Mouse (Mus musculus): ENCODE results near the gene Cenpb. TPM values are rescaled to one million over a fixed set of nuclear protein-coding genes. Genes with fewer than 3 reads are reported as not detected.

Cenpb gene
- polyA plus RNA-seq, 1 experiment = 31.2 TPM

DNA sequence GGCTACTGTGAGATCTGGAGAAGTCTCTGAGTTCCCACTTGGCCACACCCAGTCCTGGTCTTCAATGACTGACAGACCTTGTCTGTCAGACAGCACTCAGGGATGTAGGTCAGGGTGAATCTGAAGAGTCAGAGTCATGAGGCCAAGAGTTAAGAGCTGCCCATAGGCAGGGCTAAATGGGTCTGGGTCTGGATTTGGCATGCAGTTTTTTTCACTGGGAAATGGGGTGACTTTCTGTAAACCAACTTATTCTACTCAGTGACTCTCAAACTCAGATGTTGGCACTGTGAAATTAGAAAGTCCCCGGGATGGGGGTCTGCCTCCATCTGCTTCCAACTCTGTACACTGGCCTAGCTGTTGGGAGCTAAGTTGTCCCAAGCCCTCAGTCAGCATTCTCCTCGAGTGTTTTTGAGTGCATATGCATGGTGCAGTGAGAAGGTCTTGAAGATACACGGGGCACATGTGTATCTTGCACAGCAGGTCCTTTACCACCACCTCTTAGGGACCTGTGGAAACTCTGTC, 51.2 kb downstream of the Cenpb start:
- WGBS = 68% methylated on average over 3 of the region's 3 CpGs
- peaks cover 7% of the 10 kb centered on the region for H3K4me1 ChIP-seq (ENCODE audit: control insufficient read depth, insufficient read depth, insufficient read length)
- H3K27me3 ChIP-seq (ENCODE audit: control insufficient read depth, insufficient read depth, low read length) = no peaks in the 10 kb centered on the region
- DNase-seq (ENCODE audit: low read depth in 1 of 2, low spot score in 2 of 2) = no peak
- TF ChIP-seq CTCF (IDR thresholded peaks at IDR 0.05; ENCODE audit: extremely low read depth, insufficient read depth, insufficient read length, insufficient replicate concordance) = no peak
- no peak for TF ChIP-seq POLR2A (IDR thresholded peaks at IDR 0.05; ENCODE audit: low read depth, low read length)
- no peaks in the 10 kb centered on the region for H3K36me3 ChIP-seq (ENCODE audit: control insufficient read depth, insufficient read depth, low read length)
- no peak overlapping the region for H3K4me3 ChIP-seq (ENCODE audit: extremely low read depth, insufficient read depth, insufficient read length)
- H3K27ac ChIP-seq (ENCODE audit: insufficient read depth, low read length) = no peak overlapping the region

DNA sequence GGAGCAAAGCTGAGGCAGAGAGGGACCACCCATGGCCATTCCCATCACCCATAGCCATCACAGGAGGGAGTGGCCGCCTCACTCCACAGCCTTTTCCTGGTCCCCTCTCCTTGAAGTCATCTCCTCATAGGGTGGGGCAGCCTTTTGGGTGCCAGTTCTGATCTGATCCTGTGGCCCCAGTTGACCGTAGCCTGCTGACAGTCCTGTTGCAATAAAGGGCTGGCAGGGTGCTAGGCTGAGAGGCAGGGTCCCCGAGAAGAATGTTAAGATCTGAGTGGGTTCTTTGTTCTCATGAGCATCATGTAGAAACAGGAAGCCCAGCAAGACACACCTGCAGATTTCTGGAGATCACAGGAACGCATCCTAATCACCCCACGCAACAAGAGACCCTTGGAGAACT, 51.7 kb downstream of the Cenpb start:
- no peak overlapping the region for H3K4me3 ChIP-seq (ENCODE audit: extremely low read depth, insufficient read depth, insufficient read length)
- H3K36me3 ChIP-seq (ENCODE audit: control insufficient read depth, insufficient read depth, low read length) = no peaks in the 10 kb centered on the region
- no peak for DNase-seq (ENCODE audit: low read depth in 1 of 2, low spot score in 2 of 2)
- no peak overlapping the region for H3K27ac ChIP-seq (ENCODE audit: insufficient read depth, low read length)
- no peak for TF ChIP-seq CTCF (IDR thresholded peaks at IDR 0.05; ENCODE audit: extremely low read depth, insufficient read depth, insufficient read length, insufficient replicate concordance)
- TF ChIP-seq POLR2A (IDR thresholded peaks at IDR 0.05; ENCODE audit: low read depth, low read length) = no peak
- H3K4me1 ChIP-seq (ENCODE audit: control insufficient read depth, insufficient read depth, insufficient read length) = peaks cover 7% of the 10 kb centered on the region
- WGBS = 80% methylated on average over 5 of the region's 5 CpGs
- no peaks in the 10 kb centered on the region for H3K27me3 ChIP-seq (ENCODE audit: control insufficient read depth, insufficient read depth, low read length)

GRCm38 (mm10) chr2:131127161-131127730, 52.6 kb downstream of the Cenpb start, which contains the start of gene Hspa12b:
Gene Hspa12b (plus strand): TSS chr2:131127280.
- peaks cover 7% of the 10 kb centered on the region for H3K4me1 ChIP-seq (ENCODE audit: control insufficient read depth, insufficient read depth, insufficient read length)
- WGBS = 7% methylated on average over 28 of the region's 28 CpGs
- no peak within 1 kb of the TSS for H3K27ac ChIP-seq (ENCODE audit: insufficient read depth, low read length)
- TF ChIP-seq CTCF (IDR thresholded peaks at IDR 0.05; ENCODE audit: extremely low read depth, insufficient read depth, insufficient read length, insufficient replicate concordance) (no peak), POLR2A (IDR thresholded peaks at IDR 0.05; ENCODE audit: low read depth, low read length) (no peak)
- no peak for DNase-seq (ENCODE audit: low read depth in 1 of 2, low spot score in 2 of 2)
- no peaks in the 10 kb centered on the region for H3K36me3 ChIP-seq (ENCODE audit: control insufficient read depth, insufficient read depth, low read length)
- peak within 1 kb of the TSS; percentile 23; the same call in 1 of the 2 replicates for H3K4me3 ChIP-seq (ENCODE audit: extremely low read depth, insufficient read depth, insufficient read length)
- H3K27me3 ChIP-seq (ENCODE audit: control insufficient read depth, insufficient read depth, low read length) = no peaks in the 10 kb centered on the region

- WGBS = 74% methylated on average over 9 of the region's 9 CpGs
- no peaks in the 10 kb centered on the region for H3K27me3 ChIP-seq (ENCODE audit: control insufficient read depth, insufficient read depth, low read length)
- TF ChIP-seq CTCF (IDR thresholded peaks at IDR 0.05; ENCODE audit: extremely low read depth, insufficient read depth, insufficient read length, insufficient replicate concordance) (no peak), POLR2A (IDR thresholded peaks at IDR 0.05; ENCODE audit: low read depth, low read length) (no peak)
- DNase-seq (ENCODE audit: low read depth in 1 of 2, low spot score in 2 of 2) = no peak
- H3K4me1 ChIP-seq (ENCODE audit: control insufficient read depth, insufficient read depth, insufficient read length) = peaks cover 7% of the 10 kb centered on the region
- no peaks in the 10 kb centered on the region for H3K36me3 ChIP-seq (ENCODE audit: control insufficient read depth, insufficient read depth, low read length)
- no peak overlapping the region for H3K4me3 ChIP-seq (ENCODE audit: extremely low read depth, insufficient read depth, insufficient read length)
- H3K27ac ChIP-seq (ENCODE audit: insufficient read depth, low read length) = no peak overlapping the region
Measured at GRCm38 (mm10) chr2:131125964-131126815, 53.7 kb downstream of the Cenpb start.

Other genes with a start within 250 kb of the Cenpb start
- gene Gfra4, start 137.0 kb downstream of the Cenpb start, polyA plus RNA-seq (2012; rRNA removed) = 3.2 and 4.3 TPM in 2 replicates
- gene Adam33, start 116.3 kb downstream of the Cenpb start, polyA plus RNA-seq (2012; rRNA removed) = 17.5 and 18.9 TPM in 2 replicates
- gene Siglec1, start 93.3 kb downstream of the Cenpb start, polyA plus RNA-seq (2012; rRNA removed) = 36.1 and 42.3 TPM in 2 replicates
- gene Hspa12b, start 52.8 kb downstream of the Cenpb start, polyA plus RNA-seq (2012; rRNA removed) = 2.0 and 2.1 TPM in 2 replicates
- gene Gm11037, start 46.6 kb downstream of the Cenpb start, polyA plus RNA-seq (2012; rRNA removed) = not detected in 2 replicates
- 60.1 and 80.5 TPM in 2 replicates for gene 1700037H04Rik, start 20.0 kb downstream of the Cenpb start, polyA plus RNA-seq (2012; rRNA removed)
- 85.6 and 103 TPM in 2 replicates for gene Cdc25b, start 6.9 kb upstream of the Cenpb start, polyA plus RNA-seq (2012; rRNA removed)
- 2.4 and 2.6 TPM in 2 replicates for gene Spef1, start 7.2 kb upstream of the Cenpb start, polyA plus RNA-seq (2012; rRNA removed)
- 24.3 and 41.3 TPM in 2 replicates for gene Ap5s1, start 27.0 kb upstream of the Cenpb start, polyA plus RNA-seq (2012; rRNA removed)
- 46.9 and 47.6 TPM in 2 replicates for gene Mavs, start 54.0 kb upstream of the Cenpb start, polyA plus RNA-seq (2012; rRNA removed)
- gene Pank2, start 82.4 kb upstream of the Cenpb start, polyA plus RNA-seq (2012; rRNA removed) = 10.7 and 11.8 TPM in 2 replicates
- 0.94 and 1.2 TPM in 2 replicates for gene Rnf24, start 172.8 kb upstream of the Cenpb start, polyA plus RNA-seq (2012; rRNA removed)